Mouse (Mus musculus) small intestine, adult 2 months (tissue): ENCODE data around the gene Unc5cl.

Source experiments
- CTCF ChIP-seq: fragments of 200-500 bp; IDR thresholded peaks from 2 replicates; pipeline ENCODE4 v1.5.1; 2012; ENCODE audit warnings: low read depth, mild to moderate bottlenecking, control low read depth, inconsistent platforms, low read length, moderate library complexity, mixed read lengths; ENCODE audit not compliant: insufficient replicate concordance, insufficient read length; ENCODE audit errors: extremely low read depth
- POLR2A ChIP-seq: fragments of 200-500 bp; IDR thresholded peaks from 2 replicates; pipeline ENCODE4 v1.6.1; 2012; ENCODE audit warnings: low read depth, mild to moderate bottlenecking, control low read depth, inconsistent platforms, low read length, moderate library complexity

DNA sequence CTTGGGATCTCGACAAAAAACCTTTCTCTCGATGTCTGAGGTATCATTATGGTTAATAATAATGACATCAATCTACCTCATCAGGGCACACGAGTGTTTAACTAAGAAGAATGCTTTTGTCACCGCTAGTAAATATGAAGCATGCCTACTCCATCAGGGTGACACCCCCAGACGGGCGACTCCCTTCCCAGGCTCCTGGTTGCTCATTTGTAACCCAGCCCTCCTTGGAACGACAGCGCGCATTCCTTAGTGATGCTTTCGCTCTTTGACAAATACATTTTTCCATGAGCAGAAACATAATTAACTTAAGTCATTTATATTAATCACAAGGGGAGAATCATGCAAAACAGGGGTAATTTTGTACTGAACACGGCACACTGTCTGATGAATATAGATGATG lies 88.0 kb downstream of the Unc5cl start:
- TF ChIP-seq POLR2A (no peak), CTCF (no peak)
